Mouse (Mus musculus) layer of hippocampus, adult 8-10 months (tissue): ENCODE data around the gene Anks4b. TPM values are rescaled to one million over a fixed set of nuclear protein-coding genes. Genes with fewer than 3 reads are reported as not detected.

ENCODE experiments used
- DNase-seq, 2 experiments: peaks; one replicate each; pipeline ENCODE4 v3.0.0; 2022; ENCODE audit warnings: low spot score in 2 of 2
- total RNA-seq, 4 experiments: library from RNA; stranded (reverse); gene quantifications; 2 replicates each; pipeline ENCODE4 v1.2.4; 2022

Anks4b gene
- total RNA-seq, 4 experiments from 2014 or later: 0.22 to 0.45 (median 0.34) TPM

DNA sequence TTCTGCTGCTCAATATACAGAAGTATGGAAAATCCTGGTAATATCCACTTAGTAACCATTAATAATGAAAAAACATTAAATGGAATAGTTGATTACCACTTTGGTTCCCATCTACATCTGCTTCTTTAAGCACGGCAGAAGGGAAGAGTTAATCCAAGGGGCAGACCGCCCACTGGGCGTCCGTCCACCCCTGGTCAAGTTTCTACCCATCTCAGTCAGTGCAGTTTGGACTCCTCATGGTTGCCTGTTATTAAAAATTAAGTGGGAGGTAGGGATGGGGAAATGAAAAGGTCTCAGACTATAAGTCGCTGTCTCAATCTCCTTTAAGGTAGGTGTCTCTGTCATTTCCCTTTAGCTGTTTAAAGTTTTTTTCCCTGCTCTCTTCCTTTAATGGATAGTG is 15.3 kb downstream of the Anks4b start:
- no peak for DNase-seq

DNA sequence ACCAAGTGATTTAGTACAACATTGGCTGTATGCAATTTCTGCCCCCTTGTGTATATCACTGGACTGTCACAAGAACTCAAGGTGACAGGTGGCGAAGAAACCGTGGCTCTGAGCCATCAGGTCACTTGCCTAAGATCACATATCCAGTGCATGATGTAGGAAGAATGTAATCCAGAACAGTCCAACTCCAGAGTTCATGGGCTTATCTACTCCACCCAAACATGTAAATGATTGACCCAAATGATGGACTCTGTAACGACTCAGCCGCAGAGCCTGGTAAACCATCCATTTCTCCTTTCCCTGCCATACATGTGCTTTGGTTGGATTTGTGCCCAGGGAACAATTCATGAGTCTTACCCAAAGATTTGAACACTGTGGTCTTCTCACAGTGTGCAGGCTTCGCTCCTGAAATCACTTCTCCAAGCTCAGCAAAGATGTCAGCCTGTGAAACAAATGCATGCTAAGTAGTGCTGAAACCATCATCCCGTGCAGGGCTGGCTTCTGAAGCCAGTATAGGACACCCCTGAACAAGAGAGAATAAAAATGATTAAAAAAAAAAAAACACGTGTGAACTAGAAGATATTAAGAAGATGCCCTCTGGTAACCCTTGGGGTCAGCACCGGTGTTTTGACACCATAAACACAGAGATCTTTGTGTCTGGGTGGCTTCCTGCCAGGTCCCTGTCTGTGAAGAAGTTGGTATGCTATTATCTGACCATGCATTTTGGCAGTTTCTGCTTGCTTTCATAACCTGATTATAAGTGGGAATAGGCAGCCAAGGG is 15.9 kb downstream of the Anks4b start:
- DNase-seq: no peak

DNA sequence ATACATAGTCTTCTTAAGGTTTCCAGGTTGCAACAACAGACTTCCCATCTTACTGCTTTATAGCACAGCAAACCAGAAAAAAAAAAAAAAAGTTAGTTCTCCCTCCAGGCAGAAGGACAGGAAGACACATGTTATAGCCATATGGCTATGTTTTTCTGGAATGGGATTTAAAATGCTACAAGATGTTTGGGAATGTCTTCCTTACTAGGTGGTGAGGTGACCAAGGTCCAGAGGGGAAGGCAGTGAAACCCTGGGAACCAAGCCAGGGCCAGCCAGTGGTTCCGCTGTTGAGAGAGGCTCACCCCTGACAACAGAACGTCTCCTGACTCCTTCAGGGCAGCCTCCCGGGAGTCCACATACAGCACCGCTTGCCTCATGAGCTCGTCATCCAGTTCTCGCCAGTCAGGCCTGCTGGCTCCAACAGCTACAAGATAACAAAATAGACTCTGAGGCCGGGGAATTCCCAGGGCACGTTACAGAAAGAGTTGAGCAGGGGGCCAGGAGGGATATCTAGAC is 16.6 kb downstream of the Anks4b start:
- DNase-seq: no peak

DNA sequence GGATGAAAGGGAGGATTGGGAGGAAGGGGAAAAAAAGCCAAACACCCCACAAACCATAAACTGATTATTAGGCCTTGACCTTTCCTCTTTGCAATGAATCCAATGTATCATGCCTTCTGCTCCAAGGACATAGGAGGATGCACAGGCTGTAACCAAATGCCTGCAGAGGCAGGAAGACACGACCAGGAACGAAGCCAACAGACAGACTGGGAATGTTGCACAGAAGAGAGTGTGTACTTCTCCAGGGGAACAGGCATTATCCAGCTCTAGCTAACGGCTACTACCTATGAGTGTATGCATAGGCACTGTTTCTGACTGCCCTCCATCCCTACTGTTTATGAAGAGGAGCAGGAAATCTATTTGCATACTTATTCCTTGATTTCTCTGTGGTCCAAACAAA is 18.5 kb downstream of the Anks4b start:
- DNase-seq: no peak

DNA sequence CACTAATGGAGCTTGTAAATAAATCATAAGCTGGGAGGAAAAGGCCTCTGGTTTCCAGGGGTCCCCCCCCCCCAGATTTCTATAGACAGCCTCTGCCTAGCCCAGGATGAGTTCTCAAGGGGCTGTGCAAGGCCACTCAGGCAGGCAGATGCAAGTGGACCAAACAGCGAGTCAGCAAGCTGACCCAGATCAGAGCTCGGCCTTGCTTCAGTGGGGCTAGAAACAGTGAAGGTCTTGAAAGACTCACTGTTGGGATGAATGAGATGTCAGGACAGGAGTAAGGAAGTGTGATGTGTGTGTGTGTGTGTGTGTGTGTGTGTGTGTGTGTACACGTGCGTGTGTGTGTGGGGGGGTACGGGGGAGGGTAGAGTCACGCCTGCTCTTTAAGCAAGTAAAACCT is 19.2 kb downstream of the Anks4b start:
- DNase-seq: no peak

DNA sequence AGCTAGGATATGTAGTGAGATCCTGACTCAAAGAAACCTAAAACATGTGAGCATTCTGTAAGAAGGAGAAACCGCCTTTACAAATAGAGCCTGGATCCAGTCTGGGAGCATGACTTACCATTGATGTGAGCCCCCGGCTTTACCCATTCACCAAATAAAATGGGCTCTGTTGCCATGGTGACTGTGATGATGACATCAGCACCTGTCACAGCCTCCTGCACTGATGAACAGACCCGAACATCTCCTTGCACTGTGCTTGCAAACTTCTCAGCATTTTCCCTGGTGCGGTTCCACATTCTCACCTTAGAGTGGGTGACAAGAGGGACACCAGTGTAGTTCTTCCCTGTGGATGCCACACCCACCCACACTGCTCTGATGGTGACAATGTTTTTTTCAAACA is 21.5 kb downstream of the Anks4b start:
- no peak for DNase-seq

DNA sequence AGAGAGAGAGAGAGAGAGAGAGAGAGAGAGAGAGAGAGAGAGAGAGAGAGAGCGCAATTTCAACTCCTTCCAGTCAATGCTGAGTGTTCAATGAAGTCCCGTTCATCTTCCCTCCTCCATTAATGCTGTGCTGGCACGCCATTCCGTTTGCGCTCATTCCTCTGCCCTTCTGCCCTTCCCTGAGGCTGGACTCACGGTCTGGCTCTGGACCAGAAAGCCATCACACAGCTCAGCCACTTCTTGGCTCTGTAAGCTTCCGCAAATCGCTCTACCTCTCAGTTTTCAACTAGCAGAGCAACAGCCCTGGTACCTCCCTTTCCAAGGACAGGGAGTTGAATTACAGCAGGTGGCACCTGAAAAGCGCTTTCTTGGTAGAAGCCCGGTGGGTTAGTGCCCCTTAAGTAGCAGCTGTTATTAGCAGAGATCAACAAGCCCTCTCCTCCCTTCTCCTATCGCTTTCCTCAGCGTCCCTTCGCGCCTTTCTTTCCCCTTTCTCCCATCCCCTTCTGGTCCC is 27.6 kb downstream of the Anks4b start:
- no peak for DNase-seq

DNA sequence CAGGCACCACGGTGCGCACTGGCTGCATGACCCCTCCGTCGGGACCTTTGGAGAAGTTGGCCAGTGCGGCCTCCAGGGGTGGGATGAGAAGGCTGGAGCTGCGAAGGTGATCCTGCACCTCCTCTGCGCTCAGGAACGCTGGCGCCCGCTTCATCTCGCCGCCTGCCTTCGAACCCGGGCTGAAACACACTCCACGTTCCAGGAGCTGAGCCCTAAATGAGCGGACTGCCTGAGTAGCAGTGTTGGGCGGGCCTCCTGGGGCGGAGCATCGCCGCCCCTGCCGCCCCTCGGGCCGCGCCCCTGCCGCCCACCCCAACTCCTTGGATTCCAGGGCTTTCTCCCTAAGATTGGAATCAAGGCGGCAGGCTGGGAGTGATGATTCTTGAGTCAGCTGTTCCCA is 28.1 kb downstream of the Anks4b start, which contains the start of gene Crym:
Gene Crym, minus strand, starts transcription at position 341 of the 400 bp plus-strand sequence.
- DNase-seq: peak in 1 of 2 experiments; percentile 37

DNA sequence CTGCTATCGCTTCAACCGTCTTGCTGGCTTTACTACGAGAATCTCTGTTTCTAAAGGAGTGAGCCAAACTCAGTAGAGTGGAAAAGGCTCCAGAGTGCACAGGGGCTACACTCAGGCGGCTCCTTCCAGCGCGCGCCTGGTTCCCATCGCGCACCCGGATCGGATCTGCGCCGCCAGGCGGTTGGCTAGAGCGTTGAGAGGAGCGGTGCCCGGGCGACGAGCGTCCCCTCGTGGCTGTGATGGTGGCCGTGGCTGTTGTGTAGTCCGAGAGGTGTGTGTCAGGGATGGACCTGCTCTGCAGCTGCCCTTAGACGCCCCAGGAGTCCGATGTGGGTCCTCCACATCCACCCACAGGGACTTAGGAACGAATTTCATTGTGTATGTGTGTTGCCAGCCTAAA is 30.1 kb downstream of the Anks4b start, which contains the start of gene Abca14:
Gene Abca14, plus strand, starts transcription at position 173 of the 400 bp plus-strand sequence.
- peak; percentile 73 to 91 for DNase-seq

DNA sequence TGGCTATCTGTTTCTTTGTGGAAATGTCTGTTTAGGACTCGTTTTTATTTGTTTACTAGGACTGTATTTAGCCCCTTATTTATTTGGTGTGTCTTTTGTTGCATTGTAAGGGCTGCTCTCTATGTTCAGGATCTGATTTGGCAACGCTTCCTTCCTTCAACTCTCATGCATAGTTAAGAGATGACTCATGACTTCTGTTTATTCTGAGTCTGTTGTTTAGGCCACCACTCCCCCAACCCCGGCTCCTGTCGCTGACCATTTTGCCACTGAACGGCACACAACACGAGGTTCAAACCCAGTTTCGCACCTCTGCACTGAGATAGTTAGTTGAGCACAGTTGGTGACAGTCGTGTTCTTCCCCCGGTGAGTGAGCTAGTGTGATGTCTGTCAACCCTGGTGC is 32.3 kb downstream of the Anks4b start:
- DNase-seq: no peak

DNA sequence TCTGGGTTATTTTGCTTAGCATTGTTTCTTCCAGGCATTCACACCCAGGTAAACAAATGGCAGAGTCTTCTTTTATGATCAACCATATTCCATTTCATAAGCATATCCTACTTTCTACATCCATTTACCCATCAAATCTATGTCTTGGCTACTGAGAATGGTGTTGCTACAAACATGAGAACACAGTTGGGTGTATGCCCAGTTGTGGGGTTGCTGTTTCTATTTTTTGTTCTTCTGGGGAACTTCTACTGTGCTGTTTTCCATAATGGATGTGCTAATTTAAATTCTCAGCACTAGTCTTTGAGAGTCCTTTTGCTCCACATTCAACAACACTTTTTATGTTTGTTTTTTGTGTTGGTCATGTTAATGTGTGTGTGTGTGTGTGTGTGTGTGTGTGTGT is 54.9 kb downstream of the Anks4b start:
- peak in 1 of 2 experiments; percentile 14 for DNase-seq

Other genes starting within 250 kb of the Anks4b start
- gene Dnah3, start 78.6 kb upstream of the Anks4b start, total RNA-seq: under 1 TPM; 0.25 to 0.58 (median 0.38) TPM
- gene Tmem159, start 71.5 kb upstream of the Anks4b start, total RNA-seq: 10 to 100 TPM; 10.3 to 17.6 (median 13.0) TPM
- under 1 TPM in 2 of 4 experiments, not detected in 2; 0.39 to 0.49 TPM for gene Zp2, start 28.6 kb upstream of the Anks4b start, total RNA-seq
- 100 to 1,000 TPM; 228 to 257 (median 245) TPM for gene Crym, start 28.3 kb downstream of the Anks4b start, total RNA-seq
- not detected for gene Abca14, start 30.1 kb downstream of the Anks4b start, total RNA-seq
- not detected for gene Abca15, start 154.8 kb downstream of the Anks4b start, total RNA-seq
- not detected for gene Abca16, start 235.8 kb downstream of the Anks4b start, total RNA-seq